Mouse (Mus musculus): ENCODE results near the gene Sox6. TPM values are rescaled to one million over a fixed set of nuclear protein-coding genes. Genes with fewer than 3 reads are reported as not detected.
A peak's percentile ranks its signal among the peaks of the same experiment; 100 is the strongest.

The Sox6 gene
- polyA plus RNA-seq, 1 experiment from 2014 or later = 31.2 TPM

- Histone ChIP-seq H3K27ac (ENCODE audit: low read depth, low read length) (no peak overlapping the region), H3K4me2 (ENCODE audit: low read length) (no peak overlapping the region), H3K4me3 (ENCODE audit: low read length) (no peak overlapping the region), H3K9me3 (ENCODE audit: control insufficient read depth, low read length) (no peaks in the 10 kb centered on the region), H3K27me3 (replicated peaks; ENCODE audit: control insufficient read depth, insufficient read depth, low read length) (peaks cover 34% of the 10 kb centered on the region), H3K36me3 (ENCODE audit: control insufficient read depth, insufficient read depth, low read length) (no peaks in the 10 kb centered on the region), H3K9ac (ENCODE audit: low read depth, low read length) (no peak overlapping the region), H3K4me1 (ENCODE audit: control insufficient read depth, insufficient read depth, low read depth, low read length) (peaks cover 44% of the 10 kb centered on the region)
- WGBS = 39% methylated on average over 4 of the region's 4 CpGs
- ATAC-seq = no peak
Observed at GRCm38 (mm10) chr7:116035504-116035903, 3.1 kb downstream of the Sox6 start.

GRCm38 (mm10) chr7:116034282-116034758, 4.3 kb downstream of the Sox6 start:
- no peaks in the 10 kb centered on the region for H3K36me3 ChIP-seq (ENCODE audit: control insufficient read depth, insufficient read depth, low read length)
- peak overlapping the region; percentile 77 for H3K27ac ChIP-seq (ENCODE audit: low read depth, low read length)
- H3K27me3 ChIP-seq (replicated peaks; ENCODE audit: control insufficient read depth, insufficient read depth, low read length) = peaks cover 39% of the 10 kb centered on the region
- WGBS = under 1% methylated on average over 25 of the region's 25 CpGs
- peak overlapping the region; percentile 55 for H3K9ac ChIP-seq (ENCODE audit: low read depth, low read length)
- peak overlapping the region; percentile 100 for H3K4me2 ChIP-seq (ENCODE audit: low read length)
- H3K9me3 ChIP-seq (ENCODE audit: control insufficient read depth, low read length) = no peaks in the 10 kb centered on the region
- peak; percentile 60 for ATAC-seq
- peaks cover 39% of the 10 kb centered on the region for H3K4me1 ChIP-seq (ENCODE audit: control insufficient read depth, insufficient read depth, low read depth, low read length)
- peak overlapping the region; percentile 45 for H3K4me3 ChIP-seq (ENCODE audit: low read length)

- H3K4me2 ChIP-seq (ENCODE audit: low read length) = peak overlapping the region; percentile 100
- H3K27me3 ChIP-seq (replicated peaks; ENCODE audit: control insufficient read depth, insufficient read depth, low read length) = peaks cover 39% of the 10 kb centered on the region
- no peaks in the 10 kb centered on the region for H3K9me3 ChIP-seq (ENCODE audit: control insufficient read depth, low read length)
- peak overlapping the region; percentile 45 for H3K4me3 ChIP-seq (ENCODE audit: low read length)
- ATAC-seq = peak; percentile 65
- H3K36me3 ChIP-seq (ENCODE audit: control insufficient read depth, insufficient read depth, low read length) = no peaks in the 10 kb centered on the region
- H3K27ac ChIP-seq (ENCODE audit: low read depth, low read length) = peak overlapping the region; percentile 77
- H3K9ac ChIP-seq (ENCODE audit: low read depth, low read length) = peak overlapping the region; percentile 55
- under 1% methylated on average over 51 of the region's 54 CpGs for WGBS
- peaks cover 37% of the 10 kb centered on the region for H3K4me1 ChIP-seq (ENCODE audit: control insufficient read depth, insufficient read depth, low read depth, low read length)
Observed at GRCm38 (mm10) chr7:116033371-116034241, 5.0 kb downstream of the Sox6 start.

- Histone ChIP-seq H3K4me3 (ENCODE audit: low read length) (peak overlapping the region; percentile 61), H3K9me3 (ENCODE audit: control insufficient read depth, low read length) (no peaks in the 10 kb centered on the region), H3K27ac (ENCODE audit: low read depth, low read length) (peak overlapping the region; percentile 81), H3K36me3 (ENCODE audit: control insufficient read depth, insufficient read depth, low read length) (no peaks in the 10 kb centered on the region), H3K27me3 (replicated peaks; ENCODE audit: control insufficient read depth, insufficient read depth, low read length) (peaks cover 36% of the 10 kb centered on the region), H3K4me2 (ENCODE audit: low read length) (peak overlapping the region; percentile 100), H3K4me1 (ENCODE audit: control insufficient read depth, insufficient read depth, low read depth, low read length) (peaks cover 34% of the 10 kb centered on the region), H3K9ac (ENCODE audit: low read depth, low read length) (peak overlapping the region; percentile 76; the same call in 1 of the 2 replicates)
- no peak; the same call in 1 of the 2 replicates for ATAC-seq
- WGBS = under 1% methylated on average over 11 of the region's 11 CpGs
Observed at GRCm38 (mm10) chr7:116032596-116033307, 5.8 kb downstream of the Sox6 start.

GRCm38 (mm10) chr7:116031718-116032595, 6.6 kb downstream of the Sox6 start:
- H3K9ac ChIP-seq (ENCODE audit: low read depth, low read length) = peak overlapping the region; percentile 76
- ATAC-seq = peak; percentile 44
- H3K27ac ChIP-seq (ENCODE audit: low read depth, low read length) = peak overlapping the region; percentile 81
- peaks cover 32% of the 10 kb centered on the region for H3K27me3 ChIP-seq (replicated peaks; ENCODE audit: control insufficient read depth, insufficient read depth, low read length)
- H3K36me3 ChIP-seq (ENCODE audit: control insufficient read depth, insufficient read depth, low read length) = no peaks in the 10 kb centered on the region
- under 1% methylated on average over 65 of the region's 65 CpGs for WGBS
- peak overlapping the region; percentile 100 for H3K4me2 ChIP-seq (ENCODE audit: low read length)
- peak overlapping the region; percentile 61 for H3K4me3 ChIP-seq (ENCODE audit: low read length)
- no peaks in the 10 kb centered on the region for H3K9me3 ChIP-seq (ENCODE audit: control insufficient read depth, low read length)
- peaks cover 34% of the 10 kb centered on the region for H3K4me1 ChIP-seq (ENCODE audit: control insufficient read depth, insufficient read depth, low read depth, low read length)

- ATAC-seq = no peak
- Histone ChIP-seq H3K4me1 (ENCODE audit: control insufficient read depth, insufficient read depth, low read depth, low read length) (peaks cover 34% of the 10 kb centered on the region), H3K9me3 (ENCODE audit: control insufficient read depth, low read length) (no peaks in the 10 kb centered on the region), H3K9ac (ENCODE audit: low read depth, low read length) (peak overlapping the region; percentile 76), H3K36me3 (ENCODE audit: control insufficient read depth, insufficient read depth, low read length) (no peaks in the 10 kb centered on the region), H3K27me3 (replicated peaks; ENCODE audit: control insufficient read depth, insufficient read depth, low read length) (peaks cover 26% of the 10 kb centered on the region), H3K4me2 (ENCODE audit: low read length) (peak overlapping the region; percentile 100), H3K27ac (ENCODE audit: low read depth, low read length) (peak overlapping the region; percentile 81), H3K4me3 (ENCODE audit: low read length) (peak overlapping the region; percentile 61)
- under 1% methylated on average over 14 of the region's 14 CpGs for WGBS
Observed at GRCm38 (mm10) chr7:116031388-116031717, 7.2 kb downstream of the Sox6 start.

- H3K4me3 ChIP-seq (ENCODE audit: low read length) = peak overlapping the region; percentile 61
- peaks cover 21% of the 10 kb centered on the region for H3K27me3 ChIP-seq (replicated peaks; ENCODE audit: control insufficient read depth, insufficient read depth, low read length)
- WGBS = 12% methylated on average over 26 of the region's 26 CpGs
- peaks cover 34% of the 10 kb centered on the region for H3K4me1 ChIP-seq (ENCODE audit: control insufficient read depth, insufficient read depth, low read depth, low read length)
- no peaks in the 10 kb centered on the region for H3K36me3 ChIP-seq (ENCODE audit: control insufficient read depth, insufficient read depth, low read length)
- peak overlapping the region; percentile 81 for H3K27ac ChIP-seq (ENCODE audit: low read depth, low read length)
- peak; percentile 20; the same call in 1 of the 2 replicates for ATAC-seq
- H3K9ac ChIP-seq (ENCODE audit: low read depth, low read length) = peak overlapping the region; percentile 76
- no peaks in the 10 kb centered on the region for H3K9me3 ChIP-seq (ENCODE audit: control insufficient read depth, low read length)
- H3K4me2 ChIP-seq (ENCODE audit: low read length) = peak overlapping the region; percentile 100
Observed at GRCm38 (mm10) chr7:116030597-116031387, 7.8 kb downstream of the Sox6 start.

GRCm38 (mm10) chr7:116029991-116030390, 8.6 kb downstream of the Sox6 start:
- H3K4me3 ChIP-seq (ENCODE audit: low read length) = peak overlapping the region; percentile 61
- H3K36me3 ChIP-seq (ENCODE audit: control insufficient read depth, insufficient read depth, low read length) = no peaks in the 10 kb centered on the region
- H3K27me3 ChIP-seq (replicated peaks; ENCODE audit: control insufficient read depth, insufficient read depth, low read length) = peaks cover 13% of the 10 kb centered on the region
- ATAC-seq = no peak
- H3K9me3 ChIP-seq (ENCODE audit: control insufficient read depth, low read length) = no peaks in the 10 kb centered on the region
- H3K27ac ChIP-seq (ENCODE audit: low read depth, low read length) = peak overlapping the region; percentile 81
- peaks cover 34% of the 10 kb centered on the region for H3K4me1 ChIP-seq (ENCODE audit: control insufficient read depth, insufficient read depth, low read depth, low read length)
- WGBS = 47% methylated on average over 3 of the region's 3 CpGs
- H3K4me2 ChIP-seq (ENCODE audit: low read length) = peak overlapping the region; percentile 100
- peak overlapping the region; percentile 12 for H3K9ac ChIP-seq (ENCODE audit: low read depth, low read length)

Measured in hindbrain, embryonic 16.5 days (tissue).